Mouse (Mus musculus) liver, postnatal 0 days (tissue): ENCODE measurements around the gene Rheb.

Experiments
- CTCF ChIP-seq: sonication (generic); IDR thresholded peaks from 2 replicates; pipeline ENCODE4 v1.5.1; 2016; ENCODE audit warnings: antibody characterized with exemption, low read depth
- EP300 ChIP-seq: IDR thresholded peaks from 2 replicates; pipeline ENCODE4 v1.6.1; 2016; ENCODE audit warnings: antibody characterized with exemption, low read depth, mild to moderate bottlenecking

DNA sequence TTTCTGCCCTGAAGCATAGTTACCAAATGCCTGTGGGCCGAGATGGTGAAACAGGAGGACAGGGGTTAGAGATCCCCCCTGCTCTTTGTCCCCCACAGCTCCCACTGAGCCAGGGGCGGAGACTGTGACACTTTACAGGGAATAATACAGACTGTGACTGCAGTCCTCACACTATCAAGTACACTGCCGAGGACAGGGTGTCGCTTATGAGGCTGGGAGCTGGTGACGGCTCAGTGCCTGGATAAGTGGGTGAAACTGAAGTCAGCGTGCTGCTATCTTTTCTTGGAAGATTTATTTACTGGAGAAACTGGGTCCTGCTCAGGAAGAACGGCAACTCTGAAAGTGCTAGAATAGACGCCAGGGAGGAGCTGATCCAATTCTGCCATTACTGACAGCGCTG, 47.4 kb upstream of the Rheb start:
- no peak for TF ChIP-seq CTCF
- TF ChIP-seq EP300, result no peak
